Mouse (Mus musculus) lung, adult 18-20 months (tissue): ENCODE data around the gene Rpl32.

Source experiments
- DNase-seq, 2 experiments: peaks; one replicate each; pipeline ENCODE4 v3.0.0; 2022; ENCODE audit warnings: mixed read lengths in 2 of 2

Gene Rpl32

GRCm38 (mm10) chr6:115761995-115762756 lies 46.4 kb downstream of the Rpl32 start, which contains the start of gene Tmem40:
TSS of gene Tmem40 (minus strand) at chr6:115762410.
- no peak for DNase-seq

- no peak for DNase-seq
Measured at GRCm38 (mm10) chr6:115760982-115761381, 47.6 kb downstream of the Rpl32 start.

GRCm38 (mm10) chr6:115760137-115760536 lies 48.4 kb downstream of the Rpl32 start:
- DNase-seq, result no peak

GRCm38 (mm10) chr6:115759461-115759860 lies 49.1 kb downstream of the Rpl32 start:
- peak in 1 of 2 experiments; percentile 37 for DNase-seq

GRCm38 (mm10) chr6:115758981-115759435 lies 49.5 kb downstream of the Rpl32 start:
- DNase-seq, result peak in 1 of 2 experiments; percentile 20

- DNase-seq, result no peak
Measured at GRCm38 (mm10) chr6:115755536-115755935, 53.0 kb downstream of the Rpl32 start.
